Mouse (Mus musculus): ENCODE results near the gene Ncln. TPM values are rescaled to one million over a fixed set of nuclear protein-coding genes. Genes with fewer than 3 reads are reported as not detected.

Gene Ncln
- total and polyA plus RNA-seq, 2 experiments from 2014 or later, result 58.1 to 83.0 TPM

GRCm38 (mm10) chr10:81461673-81462414, 34.3 kb downstream of the Ncln start:
- Histone ChIP-seq H3K27me3 (ENCODE audit: insufficient read depth, low read length) (0 out of 2 replicates have a peak, but pooled peaks cover 2% of the 10 kb centered on the region), H3K4me3 (ENCODE audit: low read depth, low read length) (no peak overlapping the region), H3K4me2 (ENCODE audit: low read depth, low read length, poor library complexity, severe bottlenecking) (no peak overlapping the region), H3K9ac (replicated peaks; ENCODE audit: low read length, poor library complexity, severe bottlenecking) (no peak overlapping the region), H3K9me3 (ENCODE audit: low read length) (no peaks in the 10 kb centered on the region), H3K36me3 (ENCODE audit: insufficient read depth, low read length) (peaks cover 25% of the 10 kb centered on the region), H3K4me1 (ENCODE audit: insufficient read depth, low read length) (no peaks in the 10 kb centered on the region), H3K27ac (ENCODE audit: low read depth, low read length) (no peak overlapping the region)
- DNase-seq (ENCODE audit: low spot score) (no peak), ATAC-seq (ENCODE audit: low FRiP score) (no peak)
- TF ChIP-seq CTCF (IDR thresholded peaks at IDR 0.05), result no peak
- WGBS, result 15% methylated on average over 16 of the region's 16 CpGs

GRCm38 (mm10) chr10:81460951-81461350, 35.2 kb downstream of the Ncln start:
- 45% methylated on average over 11 of the region's 11 CpGs for WGBS
- ATAC-seq (ENCODE audit: low FRiP score), result no peak
- 0 out of 2 replicates have a peak, but pooled peaks cover 2% of the 10 kb centered on the region for H3K27me3 ChIP-seq (ENCODE audit: insufficient read depth, low read length)

GRCm38 (mm10) chr10:81460471-81460870, 35.7 kb downstream of the Ncln start:
- no peak for TF ChIP-seq CTCF (IDR thresholded peaks at IDR 0.05)
- Histone ChIP-seq H3K9me3 (ENCODE audit: low read length) (no peaks in the 10 kb centered on the region), H3K9ac (replicated peaks; ENCODE audit: low read length, poor library complexity, severe bottlenecking) (no peak overlapping the region), H3K36me3 (ENCODE audit: insufficient read depth, low read length) (peaks cover 14% of the 10 kb centered on the region; the same call in 1 of the 2 replicates), H3K27me3 (ENCODE audit: insufficient read depth, low read length) (0 out of 2 replicates have a peak, but pooled peaks cover 2% of the 10 kb centered on the region), H3K4me3 (ENCODE audit: low read depth, low read length) (no peak overlapping the region), H3K27ac (ENCODE audit: low read depth, low read length) (no peak overlapping the region), H3K4me2 (ENCODE audit: low read depth, low read length, poor library complexity, severe bottlenecking) (no peak overlapping the region), H3K4me1 (ENCODE audit: insufficient read depth, low read length) (no peaks in the 10 kb centered on the region)
- DNase-seq (ENCODE audit: low spot score) (no peak), ATAC-seq (ENCODE audit: low FRiP score) (no peak)
- 31% methylated on average over 20 of the region's 20 CpGs for WGBS

More at GRCm38 (mm10) chr10:81460951-81461350, 35.2 kb downstream of the Ncln start:
- no peak overlapping the region for H3K4me2 ChIP-seq (ENCODE audit: low read depth, low read length, poor library complexity, severe bottlenecking)
- no peak overlapping the region for H3K9ac ChIP-seq (replicated peaks; ENCODE audit: low read length, poor library complexity, severe bottlenecking)
- peaks cover 18% of the 10 kb centered on the region for H3K36me3 ChIP-seq (ENCODE audit: insufficient read depth, low read length)
- no peak overlapping the region for H3K4me3 ChIP-seq (ENCODE audit: low read depth, low read length)
- no peak overlapping the region for H3K27ac ChIP-seq (ENCODE audit: low read depth, low read length)
- H3K9me3 ChIP-seq (ENCODE audit: low read length), result no peaks in the 10 kb centered on the region
- DNase-seq (ENCODE audit: low spot score), result no peak
- H3K4me1 ChIP-seq (ENCODE audit: insufficient read depth, low read length), result no peaks in the 10 kb centered on the region
- no peak for TF ChIP-seq CTCF (IDR thresholded peaks at IDR 0.05)

GRCm38 (mm10) chr10:81459399-81459798, 36.8 kb downstream of the Ncln start:
- Histone ChIP-seq H3K36me3 (ENCODE audit: insufficient read depth, low read length) (peaks cover 14% of the 10 kb centered on the region; the same call in 1 of the 2 replicates), H3K4me2 (ENCODE audit: low read depth, low read length, poor library complexity, severe bottlenecking) (no peak overlapping the region), H3K9me3 (ENCODE audit: low read length) (no peaks in the 10 kb centered on the region), H3K4me1 (ENCODE audit: insufficient read depth, low read length) (no peaks in the 10 kb centered on the region), H3K27ac (ENCODE audit: low read depth, low read length) (no peak overlapping the region), H3K4me3 (ENCODE audit: low read depth, low read length) (no peak overlapping the region), H3K9ac (replicated peaks; ENCODE audit: low read length, poor library complexity, severe bottlenecking) (no peak overlapping the region), H3K27me3 (ENCODE audit: insufficient read depth, low read length) (peaks cover 5% of the 10 kb centered on the region; the same call in 1 of the 2 replicates)
- ATAC-seq (ENCODE audit: low FRiP score) (no peak), DNase-seq (ENCODE audit: low spot score) (no peak)
- TF ChIP-seq CTCF (IDR thresholded peaks at IDR 0.05), result no peak
- 70% methylated on average over 21 of the region's 21 CpGs for WGBS

- Histone ChIP-seq H3K27me3 (ENCODE audit: insufficient read depth, low read length) (peaks cover 12% of the 10 kb centered on the region), H3K4me1 (ENCODE audit: insufficient read depth, low read length) (no peaks in the 10 kb centered on the region), H3K4me2 (ENCODE audit: low read depth, low read length, poor library complexity, severe bottlenecking) (no peak overlapping the region), H3K9ac (replicated peaks; ENCODE audit: low read length, poor library complexity, severe bottlenecking) (no peak overlapping the region), H3K9me3 (ENCODE audit: low read length) (no peaks in the 10 kb centered on the region), H3K4me3 (ENCODE audit: low read depth, low read length) (no peak overlapping the region), H3K36me3 (ENCODE audit: insufficient read depth, low read length) (peaks cover 7% of the 10 kb centered on the region; the same call in 1 of the 2 replicates), H3K27ac (ENCODE audit: low read depth, low read length) (no peak overlapping the region)
- DNase-seq (ENCODE audit: low spot score) (no peak), ATAC-seq (ENCODE audit: low FRiP score) (no peak)
- 82% methylated on average over 6 of the region's 6 CpGs for WGBS
- TF ChIP-seq CTCF (IDR thresholded peaks at IDR 0.05), result no peak
These were observed 37.9 kb downstream of the Ncln start for GRCm38 (mm10) chr10:81458267-81458666.

- Histone ChIP-seq H3K4me1 (ENCODE audit: insufficient read depth, low read length) (no peaks in the 10 kb centered on the region), H3K27ac (ENCODE audit: low read depth, low read length) (no peak overlapping the region), H3K27me3 (ENCODE audit: insufficient read depth, low read length) (peaks cover 18% of the 10 kb centered on the region), H3K36me3 (ENCODE audit: insufficient read depth, low read length) (peaks cover 7% of the 10 kb centered on the region; the same call in 1 of the 2 replicates), H3K4me3 (ENCODE audit: low read depth, low read length) (no peak overlapping the region), H3K4me2 (ENCODE audit: low read depth, low read length, poor library complexity, severe bottlenecking) (no peak overlapping the region), H3K9me3 (ENCODE audit: low read length) (no peaks in the 10 kb centered on the region), H3K9ac (replicated peaks; ENCODE audit: low read length, poor library complexity, severe bottlenecking) (no peak overlapping the region)
- WGBS, result 93% methylated on average over 8 of the region's 8 CpGs
- TF ChIP-seq CTCF (IDR thresholded peaks at IDR 0.05), result no peak
- ATAC-seq (ENCODE audit: low FRiP score) (no peak), DNase-seq (ENCODE audit: low spot score) (no peak)
These were observed 38.6 kb downstream of the Ncln start for GRCm38 (mm10) chr10:81457624-81458023.
